Mouse (Mus musculus) layer of hippocampus, postnatal 36 days (tissue): Measurements from ENCODE around the gene Gm21093. TPM values are rescaled to one million over a fixed set of nuclear protein-coding genes. Genes with fewer than 3 reads are reported as not detected.
"Not testable (repeated sequence)": the region's sequence is repeated elsewhere in the genome, so short reads cannot be mapped to it uniquely, and the experiment has no call there.

Experiments
- DNase-seq, 2 experiments: peaks; one replicate each; pipeline ENCODE4 v3.0.0; 2022
- total RNA-seq, 2 experiments: library from RNA; stranded (reverse); gene quantifications; 2 replicates each; pipeline ENCODE4 v1.2.3; 2021

Gm21093 gene
- 1 to 10 TPM; 2.7 to 3.4 TPM for total RNA-seq

DNA sequence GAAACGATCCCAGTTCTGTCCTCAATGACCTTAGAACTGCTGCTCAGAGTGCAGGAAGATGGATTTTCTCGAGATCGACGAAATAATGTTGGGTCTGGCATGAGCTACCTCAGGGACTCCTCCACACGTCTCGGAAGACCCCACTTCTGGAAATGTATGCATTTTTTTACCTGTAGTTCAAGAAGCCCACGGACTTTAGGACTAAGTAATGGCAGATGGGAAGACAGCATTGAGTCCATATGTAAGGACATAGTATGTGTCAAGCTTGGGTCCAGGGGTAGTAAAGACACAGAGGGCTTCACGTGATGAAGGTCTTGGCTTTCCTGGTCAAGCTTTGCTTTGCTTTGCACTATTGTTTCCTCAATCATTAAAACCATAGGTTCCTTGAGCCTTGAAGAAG lies at the start of gene Gm21093:
Gene Gm21093, minus strand, starts transcription at position 101 of the 400 bp plus-strand sequence.
- DNase-seq, result not testable (repeated sequence)

Other genes starting within 250 kb of the Gm21093 start
- gene Gm21541, start 131.1 kb downstream of the Gm21093 start, total RNA-seq, result not detected
- 10 to 100 TPM; 17.4 to 20.9 TPM for gene Gm20878, start 93.2 kb downstream of the Gm21093 start, total RNA-seq
- 1 to 10 TPM; 1.2 to 1.8 TPM for gene Fam205a4, start 68.7 kb downstream of the Gm21093 start, total RNA-seq
- not detected for gene Gm3893, start 56.5 kb upstream of the Gm21093 start, total RNA-seq
- gene Gm13304, start 80.1 kb upstream of the Gm21093 start, total RNA-seq, result 10 to 100 TPM; 13.5 to 15.8 TPM
- gene Gm13306, start 118.7 kb upstream of the Gm21093 start, total RNA-seq, result 10 to 100 TPM in 1 of 2 experiments, 1 to 10 TPM in 1; 7.6 to 10.8 TPM
- 1 to 10 TPM; 2.1 to 5.0 TPM for gene Gm13305, start 133.9 kb upstream of the Gm21093 start, total RNA-seq
- gene Gm10600, start 205.9 kb upstream of the Gm21093 start, total RNA-seq, result 1 to 10 TPM; 7.2 to 8.1 TPM
- gene Ccl21b, start 221.0 kb upstream of the Gm21093 start, total RNA-seq, result not detected